Mouse (Mus musculus) kidney, embryonic 14.5 days (tissue): ENCODE measurements around the gene Heg1. TPM values are rescaled to one million over a fixed set of nuclear protein-coding genes. Genes with fewer than 3 reads are reported as not detected.

Source experiments
- ATAC-seq: fragments of 200-750 bp; cut with Nextera tagmentation; 2 replicates; pipeline ENCODE4 v1.8.0; 2017; ENCODE audit warnings: moderate number of reproducible peaks, mild to moderate bottlenecking, moderate TSS enrichment, moderate library complexity; ENCODE audit not compliant: low FRiP score, low TSS enrichment
- H3K27ac ChIP-seq: fragments of 300-500 bp; sonication (generic); 2 replicates; pipeline ENCODE4 v1.5.1; 2014; ENCODE audit warnings: low read depth, mild to moderate bottlenecking, low read length, moderate library complexity, mixed read lengths
- H3K27me3 ChIP-seq: fragments of 300-500 bp; sonication (generic); 2 replicates; pipeline ENCODE4 v1.6.1; 2014; ENCODE audit warnings: mild to moderate bottlenecking, low read length; ENCODE audit not compliant: control insufficient read depth, insufficient read depth
- H3K36me3 ChIP-seq: fragments of 300-500 bp; sonication (generic); 2 replicates; pipeline ENCODE4 v1.6.1; 2014; ENCODE audit warnings: low read length, mixed read lengths; ENCODE audit not compliant: control insufficient read depth, insufficient read depth
- H3K4me1 ChIP-seq: fragments of 300-500 bp; sonication (generic); 2 replicates; pipeline ENCODE4 v1.6.1; 2014; ENCODE audit warnings: low read length, mixed read lengths; ENCODE audit not compliant: control insufficient read depth, insufficient read depth
- H3K4me2 ChIP-seq: fragments of 300-500 bp; sonication (generic); replicated peaks from 2 replicates; pipeline ENCODE4 v1.6.1; 2014; ENCODE audit warnings: low read depth, mild to moderate bottlenecking, low read length
- H3K4me3 ChIP-seq: fragments of 300-500 bp; sonication (generic); 2 replicates; pipeline ENCODE4 v1.5.1; 2014; ENCODE audit warnings: mild to moderate bottlenecking, low read length
- H3K9ac ChIP-seq: fragments of 300-500 bp; sonication (generic); 2 replicates; pipeline ENCODE4 v1.6.1; 2014; ENCODE audit warnings: low read depth, mild to moderate bottlenecking, low read length, moderate library complexity
- H3K9me3 ChIP-seq: fragments of 300-500 bp; sonication (generic); 2 replicates; pipeline ENCODE4 v1.6.1; 2016; ENCODE audit warnings: low read length; ENCODE audit not compliant: control insufficient read depth
- WGBS: fragments of 180-500 bp; shearing (Covaris S2); extraction: QIAGEN DNeasy Blood & Tissue Kit; methylation state at CpG from one replicate; pipeline ENCODE4 v1.1.7; 2014; 5-methylcytosine and 5-hydroxymethylcytosine counted together
- polyA plus RNA-seq: library from polyadenylated mRNA; unstranded; fragments of >200 nt; fragmentation: Nextera tagmentation; extraction: Ambion mirVana; gene quantifications from 2 replicates; pipeline ENCODE4 v1.2.1, GENCODE M21; 2014

Heg1 gene
- polyA plus RNA-seq, 1 experiment from 2014 or later, result 21.5 TPM

GRCm38 (mm10) chr16:33764501-33765193, 80.5 kb downstream of the Heg1 start:
- no peak overlapping the region for H3K4me2 ChIP-seq
- 51% methylated on average over 12 of the region's 12 CpGs for WGBS
- H3K9ac ChIP-seq, result no peak overlapping the region
- H3K9me3 ChIP-seq, result no peaks in the 10 kb centered on the region
- no peaks in the 10 kb centered on the region for H3K27me3 ChIP-seq
- no peaks in the 10 kb centered on the region for H3K4me1 ChIP-seq
- H3K27ac ChIP-seq, result no peak overlapping the region
- H3K4me3 ChIP-seq, result no peak overlapping the region
- H3K36me3 ChIP-seq, result peaks cover 4% of the 10 kb centered on the region; the same call in 1 of the 2 replicates
- peak; percentile 32; the same call in 1 of the 2 replicates for ATAC-seq

GRCm38 (mm10) chr16:33765477-33765876, 81.3 kb downstream of the Heg1 start:
- H3K27ac ChIP-seq, result no peak overlapping the region
- no peak overlapping the region for H3K4me2 ChIP-seq
- no peak for ATAC-seq
- no peak overlapping the region for H3K4me3 ChIP-seq
- H3K9ac ChIP-seq, result no peak overlapping the region
- H3K36me3 ChIP-seq, result peaks cover 4% of the 10 kb centered on the region; the same call in 1 of the 2 replicates
- 97% methylated on average over 2 of the region's 2 CpGs for WGBS
- no peaks in the 10 kb centered on the region for H3K4me1 ChIP-seq
- H3K27me3 ChIP-seq, result no peaks in the 10 kb centered on the region
- H3K9me3 ChIP-seq, result no peaks in the 10 kb centered on the region

- Histone ChIP-seq H3K4me1 (no peaks in the 10 kb centered on the region), H3K9me3 (no peaks in the 10 kb centered on the region), H3K27me3 (no peaks in the 10 kb centered on the region), H3K4me3 (no peak overlapping the region), H3K4me2 (no peak overlapping the region), H3K36me3 (no peaks in the 10 kb centered on the region; the same call in 1 of the 2 replicates), H3K9ac (no peak overlapping the region), H3K27ac (no peak overlapping the region)
- ATAC-seq, result no peak
- 82% methylated on average over 12 of the region's 12 CpGs for WGBS
These were observed 82.1 kb downstream of the Heg1 start for GRCm38 (mm10) chr16:33766309-33766708.

- ATAC-seq, result no peak
- no peaks in the 10 kb centered on the region; the same call in 1 of the 2 replicates for H3K36me3 ChIP-seq
- H3K4me2 ChIP-seq, result no peak overlapping the region
- H3K9ac ChIP-seq, result no peak overlapping the region
- no peak overlapping the region for H3K27ac ChIP-seq
- no peaks in the 10 kb centered on the region for H3K27me3 ChIP-seq
- H3K4me3 ChIP-seq, result no peak overlapping the region
- WGBS, result 72% methylated on average over 15 of the region's 15 CpGs
- H3K4me1 ChIP-seq, result no peaks in the 10 kb centered on the region
- no peaks in the 10 kb centered on the region for H3K9me3 ChIP-seq
These were observed 82.6 kb downstream of the Heg1 start for GRCm38 (mm10) chr16:33766757-33767156.

GRCm38 (mm10) chr16:33768491-33769278, 84.5 kb downstream of the Heg1 start:
- Histone ChIP-seq H3K36me3 (no peaks in the 10 kb centered on the region), H3K9ac (no peak overlapping the region), H3K27me3 (no peaks in the 10 kb centered on the region), H3K27ac (no peak overlapping the region), H3K4me2 (no peak overlapping the region), H3K4me3 (no peak overlapping the region), H3K9me3 (no peaks in the 10 kb centered on the region), H3K4me1 (no peaks in the 10 kb centered on the region)
- ATAC-seq, result no peak
- WGBS, result 85% methylated on average over 3 of the region's 3 CpGs

GRCm38 (mm10) chr16:33769848-33770247, 85.7 kb downstream of the Heg1 start:
- H3K27me3 ChIP-seq, result no peaks in the 10 kb centered on the region
- H3K36me3 ChIP-seq, result no peaks in the 10 kb centered on the region
- H3K9ac ChIP-seq, result no peak overlapping the region
- H3K4me1 ChIP-seq, result no peaks in the 10 kb centered on the region
- 67% methylated on average over 7 of the region's 7 CpGs for WGBS
- H3K4me3 ChIP-seq, result no peak overlapping the region
- no peak for ATAC-seq
- H3K27ac ChIP-seq, result no peak overlapping the region
- H3K9me3 ChIP-seq, result no peaks in the 10 kb centered on the region
- no peak overlapping the region for H3K4me2 ChIP-seq

- H3K27ac ChIP-seq, result no peak overlapping the region
- WGBS, result 89% methylated on average over 4 of the region's 4 CpGs
- no peaks in the 10 kb centered on the region for H3K9me3 ChIP-seq
- no peak overlapping the region for H3K4me3 ChIP-seq
- no peaks in the 10 kb centered on the region for H3K27me3 ChIP-seq
- no peaks in the 10 kb centered on the region for H3K4me1 ChIP-seq
- H3K4me2 ChIP-seq, result no peak overlapping the region
- no peaks in the 10 kb centered on the region for H3K36me3 ChIP-seq
- H3K9ac ChIP-seq, result no peak overlapping the region
- ATAC-seq, result no peak
These were observed 86.7 kb downstream of the Heg1 start for GRCm38 (mm10) chr16:33770778-33771454.

- no peak overlapping the region for H3K27ac ChIP-seq
- H3K4me1 ChIP-seq, result no peaks in the 10 kb centered on the region
- H3K36me3 ChIP-seq, result no peaks in the 10 kb centered on the region
- H3K4me3 ChIP-seq, result no peak overlapping the region
- no peaks in the 10 kb centered on the region for H3K27me3 ChIP-seq
- WGBS, result 86% methylated on average over 5 of the region's 5 CpGs
- H3K4me2 ChIP-seq, result no peak overlapping the region
- no peak overlapping the region for H3K9ac ChIP-seq
- H3K9me3 ChIP-seq, result no peaks in the 10 kb centered on the region
- ATAC-seq, result no peak
These were observed 88.6 kb downstream of the Heg1 start for GRCm38 (mm10) chr16:33772809-33773208.

GRCm38 (mm10) chr16:33774972-33775371, 90.8 kb downstream of the Heg1 start:
- Histone ChIP-seq H3K27ac (no peak overlapping the region), H3K36me3 (no peaks in the 10 kb centered on the region), H3K4me1 (no peaks in the 10 kb centered on the region), H3K27me3 (no peaks in the 10 kb centered on the region), H3K9ac (no peak overlapping the region), H3K4me3 (no peak overlapping the region), H3K9me3 (no peaks in the 10 kb centered on the region), H3K4me2 (no peak overlapping the region)
- ATAC-seq, result no peak
- WGBS, result 79% methylated on average over 3 of the region's 3 CpGs
